Mouse (Mus musculus) olfactory bulb, adult 2 months (tissue): ENCODE results near the gene Tspan11.

Experiments used
- CTCF ChIP-seq: fragments of 200-500 bp; IDR thresholded peaks from 2 replicates; pipeline ENCODE4 v1.5.1; 2012; ENCODE audit warnings: low read depth, mild to moderate bottlenecking, low read length, moderate library complexity; ENCODE audit not compliant: insufficient read depth
- POLR2A ChIP-seq: fragments of 200-500 bp; IDR thresholded peaks from 2 replicates; pipeline ENCODE4 v1.6.1; 2012; ENCODE audit warnings: mild to moderate bottlenecking, low read depth, low read length, moderate library complexity; ENCODE audit not compliant: insufficient read depth

DNA sequence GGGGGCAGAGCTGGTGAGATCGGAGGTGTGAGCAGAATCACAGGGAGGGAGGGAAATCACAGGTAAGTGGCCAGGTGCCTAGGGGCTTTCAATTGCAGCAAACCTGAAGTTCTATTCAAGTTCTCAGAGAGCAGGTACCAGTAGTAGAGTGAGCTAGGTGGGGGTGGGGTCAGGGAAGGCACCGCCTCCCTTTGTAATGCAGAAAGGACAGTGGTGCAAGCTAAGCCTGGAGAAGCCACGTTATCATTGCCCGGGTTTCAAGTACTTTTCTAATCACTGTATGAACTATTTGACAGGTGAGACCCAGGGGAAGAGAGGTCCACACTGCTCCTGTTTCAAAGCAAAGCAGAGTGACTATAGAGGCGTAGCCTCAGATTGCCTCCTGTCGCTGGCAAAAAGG lies 6.2 kb downstream of the Tspan11 start:
- TF ChIP-seq CTCF: no peak
- no peak for TF ChIP-seq POLR2A
